Mouse (Mus musculus): ENCODE data around the gene St7.

St7 gene

DNA sequence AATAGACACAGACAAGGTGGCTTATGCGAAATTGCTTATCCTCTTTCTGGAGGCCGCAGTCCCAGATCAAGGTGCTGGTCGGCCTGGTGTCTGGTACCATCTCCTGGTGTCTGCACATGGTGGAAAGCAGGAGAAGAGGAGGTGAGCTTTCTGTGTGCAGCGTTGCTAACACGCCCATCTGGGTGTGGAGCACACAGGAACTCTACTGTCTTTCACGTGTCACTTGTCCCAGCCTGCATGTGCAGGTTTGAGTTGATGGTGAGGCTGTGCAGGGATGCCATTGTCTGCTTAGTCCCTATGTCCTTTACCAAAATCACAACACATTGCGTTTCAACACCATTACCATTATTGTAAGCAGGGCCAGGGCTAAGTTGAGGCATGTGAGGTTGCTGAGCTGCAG, 26.2 kb downstream of the St7 start:
- no peak for DNase-seq (ENCODE audit: extremely low read depth, low read depth, low spot score)

DNA sequence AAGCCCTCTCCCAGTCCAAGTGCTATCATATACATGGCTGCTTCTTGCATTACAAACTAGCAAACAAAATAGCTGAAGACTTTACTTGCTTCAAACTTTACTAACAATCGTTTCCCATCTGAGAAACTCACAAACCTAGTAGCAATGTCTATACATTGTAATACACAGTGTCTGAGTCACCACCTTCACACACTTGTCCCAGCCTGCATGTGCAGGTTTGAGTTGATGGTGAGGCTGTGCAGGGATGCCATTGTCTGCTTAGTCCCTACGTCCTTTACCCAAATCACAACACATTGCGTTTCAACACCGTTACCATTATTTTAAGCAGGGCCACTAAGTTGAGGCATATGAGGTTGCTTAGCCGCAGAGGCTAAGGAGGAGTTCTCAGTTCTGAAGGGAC, 26.7 kb downstream of the St7 start:
- DNase-seq (ENCODE audit: extremely low read depth, low read depth, low spot score) = no peak

DNA sequence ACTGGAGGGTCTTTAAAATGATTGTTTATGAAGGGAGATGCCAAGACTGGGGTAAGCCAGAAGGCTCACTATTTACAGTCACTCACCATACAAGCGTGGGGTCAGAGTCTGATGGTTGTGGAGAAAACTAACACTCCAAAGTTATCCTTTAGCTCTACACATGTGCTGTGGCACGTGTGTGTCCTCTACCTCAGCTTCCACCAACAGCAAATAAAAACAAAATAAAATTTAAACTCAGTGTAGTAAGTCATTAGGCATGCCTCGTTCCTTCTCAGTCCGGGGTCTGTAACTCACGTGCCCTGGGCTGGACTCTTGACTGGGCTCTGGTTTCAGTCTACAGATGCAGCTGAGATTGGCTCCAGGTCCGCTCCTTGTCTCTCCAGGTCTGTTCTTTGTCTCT, 27.3 kb downstream of the St7 start:
- DNase-seq (ENCODE audit: extremely low read depth, low read depth, low spot score) = no peak

DNA sequence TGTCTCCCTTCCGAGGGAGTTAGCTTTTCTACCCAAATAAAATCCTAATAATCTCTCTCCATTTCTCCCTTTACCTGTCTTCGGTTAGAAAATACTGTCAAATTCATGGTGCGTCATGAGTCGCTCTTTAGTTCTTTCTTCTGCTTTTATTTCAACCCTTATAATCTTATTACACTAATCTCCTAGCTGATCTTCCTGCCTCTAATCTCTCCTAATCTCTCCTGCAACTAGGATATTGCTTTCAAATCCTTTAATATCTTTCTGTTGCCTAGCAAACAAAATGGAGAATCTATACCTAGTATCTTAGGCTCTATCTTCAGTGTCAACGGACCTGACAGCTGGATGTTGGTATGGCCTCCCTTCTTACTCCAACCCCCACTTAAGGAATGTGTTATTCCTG, 29.0 kb downstream of the St7 start:
- DNase-seq (ENCODE audit: extremely low read depth, low read depth, low spot score) = no peak

DNA sequence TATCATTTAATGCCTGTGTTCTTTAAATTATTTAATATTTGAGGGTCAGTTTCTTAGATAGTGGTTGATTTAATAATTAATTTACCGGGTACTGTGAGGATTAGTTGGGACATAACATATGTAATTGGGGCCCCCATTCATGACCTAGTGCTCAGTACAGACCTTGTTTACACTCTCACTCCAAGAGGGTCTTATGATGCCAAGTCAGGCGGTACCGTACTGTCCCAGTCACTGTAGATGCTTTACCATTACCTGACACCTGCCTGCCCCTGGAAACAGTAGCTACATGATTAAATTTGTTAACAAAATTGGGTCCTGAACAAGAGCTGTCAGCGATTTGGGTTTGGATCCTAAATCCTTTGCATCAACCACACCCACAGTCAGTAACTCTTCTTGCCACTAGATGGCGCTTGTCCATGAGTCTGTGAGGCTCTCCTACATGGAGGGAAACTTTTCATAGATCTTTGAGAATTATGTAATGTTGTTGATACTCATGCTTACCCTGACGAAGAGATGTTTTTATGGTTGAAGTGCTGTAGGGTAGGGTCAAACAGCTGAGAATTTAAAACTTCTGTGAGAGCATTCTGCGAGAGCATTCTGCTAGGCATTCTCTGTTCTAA, 33.2 kb downstream of the St7 start:
- no peak for DNase-seq (ENCODE audit: extremely low read depth, low read depth, low spot score)

DNA sequence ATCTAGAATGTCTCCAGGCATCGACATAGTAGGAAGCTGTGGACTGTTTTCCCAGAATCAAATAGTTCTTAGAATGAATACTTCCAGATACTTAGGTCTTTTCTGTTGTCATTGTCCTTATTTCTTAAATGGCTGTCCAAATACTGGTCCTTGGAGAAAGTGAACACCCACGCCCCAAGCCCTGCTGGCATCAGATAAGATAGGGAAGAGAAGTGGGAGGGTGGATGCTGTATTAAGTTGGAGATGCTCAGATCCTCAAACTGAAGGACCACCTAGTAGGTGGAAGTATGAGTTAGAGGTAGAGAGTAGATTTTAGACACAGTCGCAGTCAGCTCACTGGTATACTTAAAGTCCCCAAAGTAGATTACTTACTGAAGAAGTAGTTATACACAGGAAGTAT, 34.5 kb downstream of the St7 start:
- no peak for DNase-seq (ENCODE audit: extremely low read depth, low read depth, low spot score)

DNA sequence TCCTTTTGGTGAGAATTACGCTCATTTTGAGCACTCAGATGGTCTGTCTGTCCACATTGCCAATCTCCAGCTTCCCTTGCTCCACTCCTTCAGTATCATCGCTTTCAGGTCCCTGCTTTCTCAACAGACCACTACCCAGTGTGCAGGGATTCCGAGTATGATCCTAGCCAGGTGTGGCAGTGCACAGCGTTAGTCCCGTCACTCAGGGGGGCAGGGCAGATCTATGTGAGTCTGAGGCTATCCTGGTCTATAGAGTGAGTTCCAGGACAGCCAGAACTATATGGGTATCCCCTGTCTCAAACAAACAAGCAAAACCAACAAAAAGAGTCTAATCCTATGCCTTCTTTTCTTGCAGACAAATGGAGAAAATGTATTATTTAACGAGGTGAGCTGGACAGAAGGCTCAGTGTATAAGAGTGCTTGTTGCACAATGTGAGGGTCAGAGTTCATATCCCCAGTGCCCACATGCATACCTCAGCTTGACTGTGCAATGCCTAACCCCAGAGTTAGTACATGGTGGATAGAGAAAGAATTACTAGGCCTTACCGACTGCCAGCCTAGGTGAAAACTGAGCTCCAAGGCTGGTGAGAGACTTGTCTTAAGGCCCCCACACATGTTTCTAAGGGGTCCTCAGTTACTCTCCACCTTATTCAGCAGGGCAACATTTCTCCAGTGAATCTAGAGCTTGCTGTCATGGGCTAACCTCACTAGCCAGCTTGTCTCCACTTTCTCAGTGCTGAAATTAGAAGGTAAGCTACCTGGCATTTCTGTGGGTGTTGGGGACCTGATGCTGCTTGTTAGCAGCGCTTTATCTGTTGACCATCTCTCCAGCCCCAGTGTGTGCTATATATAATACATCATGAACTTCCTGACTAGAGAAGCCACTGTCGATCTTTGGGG, 35.4 kb downstream of the St7 start:
- DNase-seq (ENCODE audit: extremely low read depth, low read depth, low spot score) = no peak

DNA sequence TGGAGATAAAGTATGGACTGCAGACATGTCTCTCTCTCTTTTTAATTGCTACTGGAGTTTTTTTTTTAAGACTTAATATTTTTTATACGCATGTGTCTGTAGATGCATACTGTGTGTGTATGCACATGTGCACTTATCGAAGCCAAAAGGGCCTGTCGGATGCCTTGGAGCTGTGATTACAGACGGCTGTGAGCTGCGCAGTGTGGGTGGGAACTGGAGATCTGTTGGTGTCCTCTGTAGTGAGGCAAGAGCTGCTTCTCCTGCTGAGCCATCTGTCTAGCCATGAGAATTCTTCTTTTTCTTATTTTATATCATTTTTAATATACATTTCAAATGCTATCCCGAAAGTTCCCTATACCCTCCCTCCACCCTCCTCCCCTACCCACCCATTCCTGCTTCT, 37.4 kb downstream of the St7 start:
- no peak for DNase-seq (ENCODE audit: extremely low read depth, low read depth, low spot score)

DNA sequence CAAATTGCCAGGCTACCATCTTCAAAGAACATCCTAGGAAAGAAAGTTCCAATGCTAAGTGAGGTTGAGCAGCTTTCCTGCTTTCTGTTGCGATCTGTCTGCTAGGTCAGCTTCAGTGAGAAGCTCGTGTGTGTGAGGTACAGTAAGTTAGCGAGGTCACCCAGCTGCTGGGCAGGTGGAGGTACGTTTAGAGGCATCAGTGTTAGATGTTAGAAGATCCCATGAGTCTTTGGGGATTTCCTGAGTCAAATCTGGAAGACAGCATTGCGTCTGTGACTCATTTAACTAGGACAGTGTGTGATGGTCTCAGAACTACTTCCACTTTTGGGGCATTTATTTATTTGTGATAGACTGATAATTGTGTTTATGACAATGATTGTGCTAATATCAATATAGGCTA, 39.0 kb downstream of the St7 start:
- no peak for DNase-seq (ENCODE audit: extremely low read depth, low read depth, low spot score)

DNA sequence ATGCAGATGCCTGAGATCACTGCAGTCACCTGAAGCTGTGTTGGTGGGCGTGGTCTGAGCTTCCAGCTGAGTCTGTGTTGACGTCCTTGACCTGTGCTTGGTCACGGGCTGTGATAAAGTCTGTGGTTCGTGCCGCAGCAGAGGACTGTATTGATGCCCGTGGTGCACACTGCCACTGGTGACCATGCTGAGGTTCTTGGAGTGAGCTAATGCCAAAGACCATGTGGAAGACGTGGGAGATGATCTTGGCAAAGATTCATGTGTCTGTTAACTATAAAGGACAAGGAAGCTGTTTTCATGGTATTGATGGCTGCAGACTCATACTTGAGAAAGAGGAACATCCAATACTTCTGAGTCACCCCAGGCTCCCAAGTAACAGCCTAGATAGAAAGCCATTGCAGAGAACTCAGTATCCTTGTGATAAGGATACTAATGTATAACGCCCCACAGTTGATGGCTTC, 41.2 kb downstream of the St7 start:
- no peak for DNase-seq (ENCODE audit: extremely low read depth, low read depth, low spot score)

DNA sequence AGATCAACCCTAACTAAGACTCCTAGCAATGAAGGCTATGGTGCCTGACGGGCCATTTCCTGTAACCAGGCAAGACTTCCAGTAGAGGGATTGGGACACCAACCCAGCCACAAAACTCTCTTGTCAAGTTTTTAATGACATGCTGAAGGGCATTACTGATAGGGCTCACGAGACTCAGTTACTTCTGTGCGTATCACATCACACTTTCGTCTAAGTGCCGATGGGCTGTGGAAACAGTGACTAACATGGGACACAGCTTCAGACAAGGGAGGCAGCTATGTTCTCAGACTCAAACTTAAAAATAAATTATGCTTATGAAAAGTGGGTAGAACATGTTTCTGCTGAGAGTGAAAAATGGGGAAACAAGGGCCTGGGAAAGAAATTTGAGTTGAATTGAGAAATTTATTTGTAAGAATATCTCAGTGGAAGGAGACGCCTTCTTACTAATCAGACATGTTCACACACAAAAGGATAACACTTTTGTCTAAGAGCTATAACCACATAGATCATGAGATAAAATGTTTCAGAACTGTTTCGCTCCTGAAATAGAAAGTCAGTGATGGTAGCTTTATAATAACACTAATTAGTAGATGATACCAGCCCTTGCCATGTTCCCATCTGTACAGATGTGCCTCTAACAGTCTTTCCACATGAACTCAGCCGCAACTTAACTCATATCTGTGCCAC, 44.7 kb downstream of the St7 start:
- DNase-seq (ENCODE audit: extremely low read depth, low read depth, low spot score) = no peak

DNA sequence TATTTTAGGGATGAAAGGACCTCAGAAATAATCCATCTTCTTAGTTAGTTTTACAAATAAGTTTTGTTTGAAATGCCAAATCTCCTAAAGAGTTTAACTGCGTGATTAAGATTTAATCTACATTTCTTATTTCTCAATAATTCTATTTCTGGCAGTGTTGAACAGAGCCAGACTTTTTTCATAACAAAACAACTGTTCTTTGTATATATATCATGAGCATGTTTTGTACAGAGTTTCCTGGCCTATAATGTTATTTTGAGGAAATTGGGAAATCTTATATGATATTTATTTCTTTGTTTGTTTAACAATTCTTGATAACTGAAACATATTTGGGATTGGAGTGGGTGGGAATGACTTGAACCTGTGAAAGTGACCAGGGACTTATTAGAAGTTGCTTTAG, 47.4 kb downstream of the St7 start:
- DNase-seq (ENCODE audit: extremely low read depth, low read depth, low spot score) = no peak

DNA sequence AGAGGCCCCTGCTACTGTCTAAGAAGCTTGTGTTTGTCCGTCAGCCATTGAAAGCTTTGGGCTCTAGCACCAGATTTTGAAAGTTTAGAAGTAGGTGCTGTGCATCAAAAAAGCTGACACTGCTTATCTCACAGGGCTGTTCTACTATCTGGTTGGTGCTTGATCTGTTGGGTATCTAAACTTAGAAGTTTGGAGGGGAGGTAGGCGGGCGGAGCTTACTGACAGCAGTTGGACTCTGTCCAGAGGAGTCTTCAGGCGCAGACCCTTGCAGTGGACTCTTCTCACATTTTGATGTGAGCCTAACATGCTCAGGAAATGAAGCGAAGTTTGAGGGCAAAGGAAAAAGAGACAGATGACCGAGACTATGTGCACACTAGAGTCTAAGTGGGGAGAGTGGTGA, 48.9 kb downstream of the St7 start:
- no peak for DNase-seq (ENCODE audit: extremely low read depth, low read depth, low spot score)

DNA sequence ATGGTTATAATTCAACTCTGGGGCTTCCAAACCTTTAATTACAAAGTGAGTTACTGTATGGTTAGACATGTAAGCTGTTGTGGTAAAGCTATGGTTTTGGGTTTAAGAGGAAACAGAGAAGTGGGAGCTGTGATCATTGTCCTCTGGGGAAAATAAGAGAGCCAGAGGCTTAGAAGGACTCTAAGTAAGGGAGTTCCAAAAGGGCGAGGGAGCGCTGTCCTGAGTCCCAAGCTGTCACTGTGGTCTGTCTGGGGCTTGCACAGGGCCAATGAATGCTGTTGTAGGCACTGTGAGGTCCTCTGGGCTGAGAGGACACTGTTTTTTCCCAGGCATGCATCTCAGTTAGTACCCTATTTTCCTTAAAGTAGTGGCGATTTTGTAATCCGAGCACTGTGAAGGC, 49.5 kb downstream of the St7 start:
- no peak for DNase-seq (ENCODE audit: extremely low read depth, low read depth, low spot score)

DNA sequence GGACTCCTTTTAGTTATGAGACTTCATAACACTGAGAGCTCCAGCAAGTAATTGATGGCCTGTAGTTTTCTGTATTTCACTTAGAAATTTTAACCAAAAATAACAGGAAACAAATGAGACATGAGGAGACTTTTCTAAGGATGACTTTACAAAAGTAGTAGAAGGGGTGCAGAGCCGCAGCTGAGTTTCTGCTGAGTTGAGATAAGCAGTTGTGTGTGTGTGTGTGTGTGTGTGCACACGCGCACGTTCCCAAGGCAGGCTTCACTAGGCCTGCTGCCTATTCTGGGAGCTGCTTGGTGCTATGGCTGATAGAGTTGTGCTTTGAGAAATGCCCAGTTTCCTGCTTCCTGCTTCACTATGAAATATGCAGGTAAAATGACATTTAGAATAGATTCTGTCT, 50.6 kb downstream of the St7 start:
- no peak for DNase-seq (ENCODE audit: extremely low read depth, low read depth, low spot score)

DNA sequence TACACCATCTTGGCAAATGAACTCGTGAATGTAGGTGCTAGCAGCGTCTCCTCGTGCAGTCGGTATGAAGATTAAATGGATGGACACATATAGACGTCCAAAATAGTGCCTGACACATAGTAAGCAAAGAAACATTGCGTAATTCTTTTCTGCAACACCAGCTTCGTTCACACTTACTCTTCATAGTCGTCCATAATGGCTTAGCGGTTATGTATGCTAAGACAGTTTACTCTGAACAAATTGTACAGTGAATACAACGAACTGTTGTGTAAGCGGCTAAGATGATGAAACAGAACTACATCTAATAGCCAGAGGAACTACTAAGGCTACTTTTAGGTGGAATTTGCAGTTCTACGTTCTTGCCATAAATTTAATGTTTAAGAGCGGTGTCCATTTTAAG, 55.0 kb downstream of the St7 start:
- DNase-seq (ENCODE audit: extremely low read depth, low read depth, low spot score) = peak; percentile 49

DNA sequence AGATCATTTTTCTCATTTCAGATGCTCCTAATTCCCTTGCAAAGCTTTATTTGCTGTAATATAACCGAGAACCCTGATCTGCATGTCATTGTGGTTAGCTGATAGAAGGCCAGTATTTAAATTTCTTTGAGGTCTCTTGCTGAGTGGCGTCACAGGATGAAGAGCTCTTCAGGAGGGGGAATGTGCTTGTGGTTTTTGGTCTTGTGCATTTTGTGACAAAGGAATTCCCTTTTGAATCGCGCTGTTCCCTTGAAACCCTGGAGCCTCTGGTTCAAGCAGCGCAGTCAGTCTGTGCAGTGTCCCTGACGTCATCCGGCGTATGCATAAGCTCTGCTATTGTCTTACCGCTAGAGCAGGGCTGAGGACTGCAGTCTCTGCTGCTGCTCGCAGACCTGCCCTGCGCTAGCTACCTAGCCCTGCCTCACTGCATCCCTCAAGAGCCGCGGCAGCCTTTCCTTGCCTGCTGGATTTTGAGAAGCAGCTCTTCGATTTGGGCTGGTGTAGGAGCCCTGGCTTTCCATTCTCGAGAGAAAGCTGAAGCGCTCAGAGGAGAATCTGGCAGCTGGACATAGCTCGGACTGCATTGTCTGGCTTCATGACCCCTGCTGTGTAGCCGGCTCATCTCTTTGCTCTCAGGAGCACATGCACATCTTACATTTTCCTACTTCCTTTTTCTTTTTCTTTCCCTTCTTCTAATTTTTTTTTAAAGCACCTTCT, 56.3 kb downstream of the St7 start:
- DNase-seq (ENCODE audit: extremely low read depth, low read depth, low spot score) = no peak

DNA sequence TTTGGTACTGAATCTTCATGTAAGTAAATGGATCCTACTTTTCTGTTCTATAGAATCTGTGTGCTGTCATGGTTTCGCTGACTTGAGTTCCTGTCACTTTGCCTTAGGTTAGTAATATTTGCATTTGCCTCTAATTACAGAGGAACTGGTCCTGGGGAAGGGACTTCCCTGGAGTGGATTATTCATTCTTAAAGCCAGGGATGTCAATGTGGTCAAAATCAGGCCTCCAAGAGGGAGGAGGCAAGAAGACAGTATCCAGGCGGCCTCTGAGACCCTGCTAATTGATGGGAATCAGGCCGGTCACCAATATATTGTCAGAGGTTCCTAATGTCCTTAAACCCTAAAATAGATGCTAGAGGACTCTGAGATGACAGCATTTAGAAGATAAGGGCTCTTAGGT, 56.9 kb downstream of the St7 start:
- no peak for DNase-seq (ENCODE audit: extremely low read depth, low read depth, low spot score)

DNA sequence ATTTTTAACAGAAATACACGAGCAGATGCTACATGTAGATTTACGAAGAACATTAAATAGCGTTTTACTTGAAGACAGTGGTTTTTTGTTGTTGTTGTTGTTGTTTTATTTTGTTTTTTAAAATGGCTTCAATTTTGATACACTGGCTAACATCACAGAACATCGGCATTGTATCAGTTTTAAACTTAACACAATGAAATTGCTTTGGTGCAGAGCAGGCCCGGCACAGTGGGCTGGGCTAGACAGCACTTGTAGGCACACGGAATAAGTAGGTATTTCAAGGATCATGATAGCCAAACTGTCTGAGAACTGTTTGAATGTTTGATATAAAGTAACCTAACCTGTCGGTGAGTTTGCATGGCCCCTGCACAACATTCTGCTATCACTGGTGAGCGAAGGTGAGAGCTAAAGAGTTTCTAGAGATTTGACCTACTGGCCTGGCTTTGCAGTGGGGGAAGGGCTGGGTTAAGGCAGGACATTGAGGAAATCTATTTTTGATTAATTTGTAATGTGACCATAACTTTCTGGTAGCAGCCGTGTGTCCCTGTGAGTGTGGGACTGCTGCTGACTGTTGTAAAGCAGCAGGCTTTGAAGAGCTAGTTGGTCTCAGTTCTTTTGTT, 57.4 kb downstream of the St7 start:
- no peak for DNase-seq (ENCODE audit: extremely low read depth, low read depth, low spot score)

DNA sequence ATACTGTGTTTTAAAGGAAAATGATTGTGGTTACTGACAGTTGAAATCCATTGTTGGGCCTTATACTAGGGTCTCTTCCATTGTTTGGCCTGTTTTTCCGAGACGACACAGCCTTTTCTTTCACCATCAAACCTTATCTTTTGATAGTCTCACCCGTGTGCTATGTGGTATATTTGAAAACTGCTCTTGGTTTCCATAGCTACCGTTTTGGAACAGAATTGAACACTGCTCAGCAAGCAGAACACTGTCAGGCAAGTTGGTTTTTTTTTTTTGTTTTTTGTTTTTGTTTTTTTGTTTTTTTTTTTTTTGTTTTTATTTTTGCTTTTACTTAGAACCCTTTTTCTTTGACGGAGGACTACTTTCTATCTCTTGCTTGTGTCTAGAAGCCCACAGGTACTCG, 58.2 kb downstream of the St7 start:
- DNase-seq (ENCODE audit: extremely low read depth, low read depth, low spot score) = no peak

DNA sequence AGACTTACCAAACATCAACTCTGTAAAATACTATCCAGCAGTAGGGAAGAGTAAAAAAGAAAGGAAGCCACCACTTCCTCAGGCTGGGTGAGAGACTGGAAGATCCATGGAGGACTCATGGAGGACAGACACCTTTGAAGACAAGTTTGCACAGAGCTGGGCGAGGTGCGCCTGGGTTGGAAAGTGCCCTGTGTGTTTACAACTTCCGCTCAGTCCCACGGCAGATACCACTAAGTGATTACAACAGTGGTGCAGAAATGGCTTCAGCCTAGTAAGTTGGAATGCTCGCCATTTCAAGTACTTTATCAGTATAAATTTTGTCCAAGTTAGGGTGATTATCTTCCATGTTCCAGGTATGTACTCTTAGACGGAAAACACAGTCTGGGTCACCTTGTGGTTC, 63.2 kb downstream of the St7 start:
- no peak for DNase-seq (ENCODE audit: extremely low read depth, low read depth, low spot score)
